Mouse (Mus musculus) limb, embryonic 14.5 days (tissue): ENCODE results near the gene Tpsg1. TPM values are rescaled to one million over a fixed set of nuclear protein-coding genes. Genes with fewer than 3 reads are reported as not detected.

Experiments used
- ATAC-seq: fragments of 200-750 bp; cut with Nextera tagmentation; 2 replicates; pipeline ENCODE4 v1.8.0; 2017; ENCODE audit warnings: low read depth, moderate number of reproducible peaks, moderate TSS enrichment; ENCODE audit not compliant: low FRiP score
- DNase-seq: peaks from one replicate; pipeline ENCODE4 v3.0.0-alpha.2; 2015; ENCODE audit warnings: low spot score
- H3K27ac ChIP-seq: fragments of 300-500 bp; sonication (generic); replicated peaks from 2 replicates; pipeline ENCODE4 v1.5.1; 2014; ENCODE audit warnings: low read depth, mild to moderate bottlenecking, low read length, moderate library complexity, mixed read lengths
- H3K27me3 ChIP-seq: fragments of 300-500 bp; sonication (generic); 2 replicates; pipeline ENCODE4 v1.6.1; 2014; ENCODE audit warnings: low read length, mixed read lengths; ENCODE audit not compliant: control insufficient read depth, insufficient read depth
- H3K36me3 ChIP-seq: fragments of 300-500 bp; sonication (generic); 2 replicates; pipeline ENCODE4 v1.6.1; 2014; ENCODE audit warnings: mild to moderate bottlenecking, low read length, moderate library complexity, mixed read lengths; ENCODE audit not compliant: control insufficient read depth, insufficient read depth
- H3K4me1 ChIP-seq: fragments of 300-500 bp; sonication (generic); 2 replicates; pipeline ENCODE4 v1.6.1; 2014; ENCODE audit warnings: antibody characterized with exemption, low read length, mixed read lengths; ENCODE audit not compliant: control insufficient read depth, insufficient read depth
- H3K4me2 ChIP-seq: fragments of 300-500 bp; sonication (generic); replicated peaks from 2 replicates; pipeline ENCODE4 v1.6.1; 2014; ENCODE audit warnings: low read depth, mild to moderate bottlenecking, low read length, moderate library complexity; ENCODE audit not compliant: severe bottlenecking
- H3K4me3 ChIP-seq: fragments of 300-500 bp; sonication (generic); replicated peaks from 2 replicates; pipeline ENCODE4 v1.5.1; 2014; ENCODE audit warnings: low read length
- H3K9ac ChIP-seq: fragments of 300-500 bp; sonication (generic); 2 replicates; pipeline ENCODE4 v1.6.1; 2014; ENCODE audit warnings: mild to moderate bottlenecking, low read depth, low read length, moderate library complexity; ENCODE audit not compliant: severe bottlenecking
- H3K9me3 ChIP-seq: fragments of 300-500 bp; sonication (generic); 2 replicates; pipeline ENCODE4 v1.6.1; 2016; ENCODE audit warnings: low read length; ENCODE audit not compliant: control insufficient read depth
- POLR2A ChIP-seq: fragments of 200-500 bp; IDR thresholded peaks from 2 replicates; pipeline ENCODE4 v1.8.0; 2012; ENCODE audit warnings: inconsistent platforms, mild to moderate bottlenecking, moderate library complexity, borderline replicate concordance; ENCODE audit not compliant: insufficient read depth, insufficient read length; ENCODE audit errors: extremely low read depth
- WGBS: fragments of 180-500 bp; shearing (Covaris S2); extraction: QIAGEN DNeasy Blood & Tissue Kit; methylation state at CpG from one replicate; pipeline ENCODE4 v1.1.7; 2014; 5-methylcytosine and 5-hydroxymethylcytosine counted together
- polyA plus RNA-seq, 2 experiments: library from polyadenylated mRNA; depleted of rRNA in 1 of 2; stranded (reverse) in 1 of 2; unstranded in 1 of 2; fragments of >200 nt; fragmentation: Nextera tagmentation in 1 of 2; extraction: Ambion mirVana in 1 of 2; gene quantifications; 2 replicates each; pipeline versions ENCODE4 v1.2.1 to v1.2.3; 2012 to 2014

Tpsg1 gene
- polyA plus RNA-seq, 2 experiments: 11.3 to 14.6 TPM

DNA sequence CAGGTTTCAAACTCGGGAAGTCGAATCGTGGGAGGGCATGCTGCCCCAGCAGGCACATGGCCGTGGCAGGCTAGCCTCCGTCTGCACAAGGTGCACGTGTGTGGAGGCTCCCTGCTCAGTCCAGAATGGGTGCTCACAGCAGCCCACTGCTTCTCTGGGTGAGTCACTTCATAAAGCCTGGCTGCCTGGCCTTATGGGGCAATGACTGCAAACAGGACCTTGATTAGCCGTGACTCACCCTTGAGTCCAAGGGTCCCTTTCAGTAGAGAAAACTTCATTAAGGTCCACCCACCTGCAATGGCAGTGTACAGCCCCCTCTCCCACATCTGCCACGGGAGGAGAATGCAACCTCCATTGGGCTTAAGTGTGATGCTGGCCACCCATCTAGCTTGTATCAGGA, 3.4 kb downstream of the Tpsg1 start:
- H3K9ac ChIP-seq: no peak overlapping the region
- H3K9me3 ChIP-seq: no peaks in the 10 kb centered on the region
- H3K4me3 ChIP-seq: no peak overlapping the region
- no peak overlapping the region for H3K4me2 ChIP-seq
- H3K27ac ChIP-seq: no peak overlapping the region
- 66% methylated on average over 8 of the region's 8 CpGs for WGBS
- H3K36me3 ChIP-seq: peaks cover 25% of the 10 kb centered on the region
- DNase-seq (no peak), ATAC-seq (no peak)
- H3K4me1 ChIP-seq: no peaks in the 10 kb centered on the region
- H3K27me3 ChIP-seq: no peaks in the 10 kb centered on the region
- no peak for TF ChIP-seq POLR2A

DNA sequence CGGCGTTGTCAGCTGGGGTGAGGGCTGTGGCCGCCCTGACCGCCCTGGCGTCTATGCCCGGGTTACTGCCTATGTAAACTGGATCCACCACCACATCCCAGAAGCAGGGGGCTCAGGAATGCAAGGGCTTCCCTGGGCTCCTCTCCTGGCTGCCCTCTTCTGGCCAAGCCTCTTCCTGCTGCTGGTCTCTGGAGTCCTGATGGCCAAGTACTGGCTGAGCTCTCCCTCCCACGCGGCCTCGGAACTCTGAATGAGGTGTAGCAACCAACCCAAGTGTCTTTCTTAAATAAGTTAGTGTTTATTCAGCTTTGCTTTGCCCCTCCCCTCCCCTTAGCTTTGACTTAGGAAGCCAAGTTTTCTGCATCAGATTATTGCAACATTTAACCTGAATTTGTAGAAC, 4.9 kb downstream of the Tpsg1 start:
- no peak for DNase-seq
- no peaks in the 10 kb centered on the region for H3K27me3 ChIP-seq
- no peak overlapping the region for H3K4me2 ChIP-seq
- ATAC-seq: 0 out of 2 replicates have a peak, but pooled peaks have one; percentile 31
- H3K4me3 ChIP-seq: no peak overlapping the region
- TF ChIP-seq POLR2A: no peak
- H3K4me1 ChIP-seq: no peaks in the 10 kb centered on the region
- H3K9ac ChIP-seq: no peak overlapping the region
- 38% methylated on average over 9 of the region's 9 CpGs for WGBS
- peaks cover 30% of the 10 kb centered on the region for H3K36me3 ChIP-seq
- H3K9me3 ChIP-seq: no peaks in the 10 kb centered on the region
- H3K27ac ChIP-seq: no peak overlapping the region

DNA sequence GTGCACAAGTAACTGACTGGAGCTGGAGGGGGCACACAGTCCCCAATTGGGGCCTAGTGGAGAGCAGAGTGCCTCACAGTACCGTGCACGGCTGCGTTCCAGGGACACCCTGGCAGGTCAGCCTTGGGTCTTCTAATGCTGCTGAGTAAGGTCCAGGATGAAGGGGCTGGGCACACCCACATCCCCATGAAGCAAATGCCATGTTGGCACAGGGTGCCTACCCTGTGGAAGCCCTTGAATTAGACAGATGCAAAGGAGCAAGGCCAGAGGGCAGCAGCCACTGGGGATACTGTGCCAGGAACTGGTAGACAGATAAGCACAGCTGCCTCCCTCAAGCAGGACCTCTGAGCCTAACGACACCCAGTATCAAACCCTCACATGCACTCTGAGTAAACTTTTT, 25.5 kb downstream of the Tpsg1 start:
- DNase-seq: no peak
- H3K27me3 ChIP-seq: no peaks in the 10 kb centered on the region
- no peak overlapping the region for H3K9ac ChIP-seq
- H3K9me3 ChIP-seq: no peaks in the 10 kb centered on the region
- no peak for ATAC-seq
- no peak overlapping the region for H3K4me3 ChIP-seq
- no peak overlapping the region for H3K27ac ChIP-seq
- H3K4me2 ChIP-seq: no peak overlapping the region
- H3K36me3 ChIP-seq: peaks cover 45% of the 10 kb centered on the region
- 78% methylated on average over 4 of the region's 4 CpGs for WGBS
- H3K4me1 ChIP-seq: no peaks in the 10 kb centered on the region
- TF ChIP-seq POLR2A: no peak

DNA sequence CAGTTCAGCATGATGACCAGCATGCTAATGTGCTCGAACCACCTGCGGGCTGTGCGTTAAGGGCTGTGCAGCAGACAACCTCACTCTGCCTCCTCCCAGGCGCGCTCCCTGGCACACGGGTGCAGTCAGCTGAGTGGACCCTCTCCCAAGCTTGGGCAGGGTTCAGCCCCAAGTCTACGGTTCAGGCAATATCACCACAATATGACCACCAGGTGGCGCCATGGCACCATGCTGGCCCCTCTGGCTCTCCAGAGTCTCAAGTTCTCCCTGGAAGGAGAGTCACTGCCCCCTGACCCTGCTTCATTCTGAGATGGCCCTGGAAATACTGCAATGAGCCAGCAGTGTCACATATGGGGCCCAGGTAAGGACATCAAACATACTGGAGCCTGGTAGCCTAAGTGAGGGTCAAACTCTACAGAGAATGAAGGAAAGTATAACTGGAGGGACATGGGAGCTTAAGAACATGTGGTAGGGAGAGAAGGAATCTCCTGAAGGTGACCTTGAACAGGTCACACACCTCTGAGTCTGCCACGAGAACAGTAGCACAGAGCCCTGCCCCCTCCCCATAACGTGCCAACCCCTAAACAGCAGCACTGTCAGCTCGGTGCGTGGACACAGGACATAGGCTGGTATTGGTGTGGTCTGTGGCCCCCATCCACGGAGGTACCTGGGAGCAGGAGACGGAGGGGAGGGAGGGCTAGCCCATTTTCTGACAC, 28.9 kb downstream of the Tpsg1 start:
- no peaks in the 10 kb centered on the region for H3K9me3 ChIP-seq
- peak; percentile 85 for DNase-seq
- ATAC-seq: no peak
- no peaks in the 10 kb centered on the region for H3K27me3 ChIP-seq
- TF ChIP-seq POLR2A: no peak
- H3K4me3 ChIP-seq: no peak overlapping the region
- WGBS: 26% methylated on average over 13 of the region's 14 CpGs
- H3K4me1 ChIP-seq: no peaks in the 10 kb centered on the region
- no peak overlapping the region for H3K27ac ChIP-seq
- no peak overlapping the region for H3K4me2 ChIP-seq
- no peak overlapping the region for H3K9ac ChIP-seq
- peaks cover 28% of the 10 kb centered on the region; the same call in 1 of the 2 replicates for H3K36me3 ChIP-seq

DNA sequence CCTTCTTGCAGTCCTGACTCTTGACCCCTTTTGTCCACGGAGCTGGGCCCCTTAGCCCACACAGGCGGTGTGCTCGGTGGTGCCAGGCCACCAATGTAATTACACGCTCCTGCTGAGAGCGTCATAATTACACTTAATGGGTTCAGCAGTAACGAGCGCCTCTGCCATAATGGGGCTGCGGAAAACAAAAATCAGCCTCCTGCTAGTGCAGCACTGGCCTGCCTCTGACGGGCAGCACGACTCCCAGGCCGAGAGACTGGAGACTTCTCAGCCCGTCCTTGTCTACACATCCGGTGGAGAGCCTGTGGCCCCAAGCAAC, 29.4 kb downstream of the Tpsg1 start:
- no peak overlapping the region for H3K9ac ChIP-seq
- H3K27ac ChIP-seq: no peak overlapping the region
- DNase-seq: no peak
- no peak overlapping the region for H3K4me2 ChIP-seq
- H3K36me3 ChIP-seq: peaks cover 24% of the 10 kb centered on the region; the same call in 1 of the 2 replicates
- no peaks in the 10 kb centered on the region for H3K27me3 ChIP-seq
- WGBS: 16% methylated on average over 13 of the region's 13 CpGs
- no peak overlapping the region for H3K4me3 ChIP-seq
- ATAC-seq: no peak
- no peaks in the 10 kb centered on the region for H3K4me1 ChIP-seq
- no peak for TF ChIP-seq POLR2A
- H3K9me3 ChIP-seq: no peaks in the 10 kb centered on the region
